Mouse (Mus musculus): Measurements from ENCODE around the gene Man2b1.
"Not testable (repeated sequence)": the region's sequence is repeated elsewhere in the genome, so short reads cannot be mapped to it uniquely, and the experiment has no call there.

Man2b1 gene

DNA sequence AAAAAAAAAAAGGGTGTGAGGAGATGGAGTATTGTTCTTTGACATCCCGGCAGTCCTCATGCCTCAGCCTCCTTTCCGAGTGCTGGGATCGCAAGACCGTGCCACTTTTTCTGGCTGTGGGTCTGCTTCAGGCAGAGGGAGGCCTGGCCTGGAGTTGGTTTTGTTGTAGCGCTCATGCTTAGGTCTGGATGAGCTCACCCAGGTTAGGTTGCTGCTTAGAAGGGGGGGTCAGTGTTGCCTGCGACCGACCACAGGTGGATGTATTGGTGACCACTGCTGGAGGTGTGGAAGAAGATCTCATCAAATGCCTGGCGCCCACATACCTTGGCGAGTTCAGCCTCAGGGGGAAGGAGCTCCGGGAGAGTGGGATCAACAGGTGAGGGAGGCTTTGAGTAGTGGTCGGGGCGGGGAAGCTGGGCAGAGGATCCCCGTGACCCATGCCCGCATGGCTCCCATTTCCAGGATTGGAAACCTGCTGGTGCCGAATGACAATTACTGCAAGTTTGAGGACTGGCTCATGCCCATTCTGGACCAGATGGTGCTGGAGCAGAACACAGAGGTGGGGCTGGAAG, 9.9 kb upstream of the Man2b1 start:
- DNase-seq (ENCODE audit: extremely low spot score, low spot score) = no peak

DNA sequence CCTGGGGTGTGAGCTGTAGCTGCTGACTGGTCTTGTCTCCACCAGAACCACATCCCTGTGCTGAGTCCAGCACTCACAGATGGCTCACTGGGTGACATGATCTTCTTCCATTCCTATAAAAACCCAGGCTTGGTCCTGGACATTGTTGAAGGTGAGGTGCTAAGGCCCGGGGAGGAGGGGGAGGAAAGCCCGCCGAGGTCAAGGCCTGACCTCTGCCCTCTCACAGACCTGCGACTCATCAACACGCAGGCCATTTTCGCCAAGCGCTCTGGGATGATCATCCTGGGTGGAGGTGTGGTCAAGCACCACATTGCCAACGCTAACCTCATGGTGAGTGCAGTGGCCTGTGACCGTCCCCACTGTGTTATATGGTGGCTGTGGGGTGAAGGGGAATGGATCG, 8.9 kb upstream of the Man2b1 start:
- no peak for DNase-seq (ENCODE audit: extremely low spot score, low spot score)

DNA sequence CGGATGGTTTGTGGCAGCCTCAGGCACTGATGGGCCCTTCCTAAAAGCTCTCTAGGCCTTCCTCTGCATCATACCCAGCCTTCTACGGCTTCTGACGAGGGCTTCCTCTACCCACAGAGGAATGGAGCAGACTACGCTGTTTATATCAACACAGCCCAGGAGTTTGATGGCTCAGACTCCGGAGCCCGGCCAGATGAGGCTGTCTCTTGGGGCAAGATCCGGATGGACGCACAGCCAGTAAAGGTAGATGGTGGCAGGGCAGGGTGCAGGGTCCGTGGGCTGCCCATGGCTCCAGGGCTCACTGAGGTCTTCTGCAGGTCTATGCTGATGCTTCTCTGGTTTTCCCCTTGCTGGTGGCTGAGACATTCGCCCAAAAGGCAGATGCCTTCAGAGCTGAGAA, 8.5 kb upstream of the Man2b1 start:
- DNase-seq (ENCODE audit: extremely low spot score, low spot score) = no peak

DNA sequence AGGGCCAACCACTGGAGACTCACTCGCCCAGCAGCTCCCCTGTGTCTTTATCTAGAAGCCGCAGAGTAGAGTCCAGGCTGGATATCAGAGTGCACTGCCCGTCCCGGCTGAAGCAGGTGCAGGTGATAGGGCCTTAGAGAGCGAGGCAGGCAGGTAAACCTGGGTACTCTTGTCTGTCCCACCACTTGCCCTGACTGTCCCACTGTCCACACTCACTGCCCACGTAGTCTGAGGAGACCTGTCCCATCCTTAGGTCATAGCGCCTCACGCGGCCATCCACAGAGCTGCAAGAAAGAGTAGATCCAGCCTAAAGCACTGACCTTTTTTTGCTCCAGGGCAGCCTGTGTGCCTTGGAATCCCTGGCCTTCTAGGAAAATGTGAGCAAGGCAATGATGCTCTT, 7.1 kb upstream of the Man2b1 start:
- DNase-seq (ENCODE audit: extremely low spot score, low spot score) = no peak

DNA sequence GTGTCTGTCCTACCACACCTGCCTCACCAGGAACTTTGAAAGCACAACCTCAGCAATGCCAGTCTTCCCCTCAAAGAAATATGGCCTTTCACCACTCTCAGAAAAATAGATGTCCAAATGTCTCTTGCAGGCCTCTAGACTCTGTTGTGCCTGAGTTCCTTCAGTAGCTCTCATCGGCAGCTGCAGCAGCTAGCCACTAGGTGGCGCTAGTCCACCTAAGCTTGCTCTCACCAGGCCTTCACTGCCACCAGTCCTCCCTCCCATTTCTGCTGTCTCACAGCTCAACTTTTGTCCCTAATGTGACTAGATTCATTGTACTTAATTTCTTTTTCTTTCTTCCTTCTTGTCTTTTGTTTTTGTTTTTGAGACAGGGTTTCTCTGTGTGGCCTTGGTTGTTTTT, 6.1 kb upstream of the Man2b1 start:
- peak; percentile 76 for DNase-seq (ENCODE audit: extremely low spot score, low spot score)

DNA sequence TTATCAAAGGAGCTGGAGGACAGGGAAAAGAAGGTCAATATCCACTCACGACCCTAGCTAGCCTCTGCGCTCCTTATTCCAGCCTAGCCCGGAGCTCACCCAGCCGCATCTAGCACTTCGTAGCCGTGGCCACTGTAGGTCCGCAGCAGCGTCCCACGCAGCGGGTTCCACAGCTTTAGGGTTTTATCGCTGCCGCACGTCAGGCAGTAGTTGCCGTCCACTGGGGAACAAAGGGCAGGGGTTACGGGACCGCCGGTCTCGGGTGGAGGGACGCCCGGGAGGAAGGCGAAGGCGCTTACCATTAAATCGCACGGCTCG, 2.9 kb upstream of the Man2b1 start:
- DNase-seq (ENCODE audit: extremely low spot score, low spot score) = no peak

DNA sequence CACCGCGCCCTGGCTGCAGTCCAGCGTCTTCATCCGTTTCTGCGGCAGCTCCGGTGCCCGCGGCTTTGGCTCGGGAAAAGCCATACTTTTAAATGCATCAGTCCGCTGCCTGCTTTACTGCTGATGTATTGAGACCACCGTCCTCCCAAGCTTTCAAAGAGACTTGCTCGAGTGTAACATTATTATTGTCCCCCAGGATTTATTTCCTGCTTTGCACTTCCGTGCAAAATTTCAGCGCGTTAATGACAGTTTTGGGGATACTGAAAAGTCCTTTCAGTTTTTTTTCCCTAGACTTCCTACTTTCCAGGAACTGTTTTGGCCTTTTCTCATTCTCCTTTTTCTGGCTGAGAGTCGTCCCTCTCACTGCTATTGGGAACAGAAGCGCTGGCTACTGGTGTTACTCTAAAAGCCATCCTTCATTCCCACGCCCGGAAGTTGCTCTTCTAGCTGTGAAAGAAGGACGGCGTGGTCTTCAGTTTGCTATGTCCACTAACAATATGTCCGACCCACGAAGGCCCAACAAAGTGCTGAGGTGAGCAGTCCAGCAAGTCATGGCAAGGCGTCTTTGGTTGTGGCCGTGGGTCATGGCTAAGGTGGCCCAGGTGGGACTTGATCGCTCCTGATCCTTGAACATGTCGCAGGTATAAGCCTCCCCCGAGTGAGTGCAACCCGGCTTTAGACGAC, 2.4 kb upstream of the Man2b1 start, which contains the start of gene Wdr83os:
Gene Wdr83os, plus strand, starts transcription at position 209 of the 684 bp plus-strand sequence.
- peak; percentile 78 for DNase-seq (ENCODE audit: extremely low spot score, low spot score)

DNA sequence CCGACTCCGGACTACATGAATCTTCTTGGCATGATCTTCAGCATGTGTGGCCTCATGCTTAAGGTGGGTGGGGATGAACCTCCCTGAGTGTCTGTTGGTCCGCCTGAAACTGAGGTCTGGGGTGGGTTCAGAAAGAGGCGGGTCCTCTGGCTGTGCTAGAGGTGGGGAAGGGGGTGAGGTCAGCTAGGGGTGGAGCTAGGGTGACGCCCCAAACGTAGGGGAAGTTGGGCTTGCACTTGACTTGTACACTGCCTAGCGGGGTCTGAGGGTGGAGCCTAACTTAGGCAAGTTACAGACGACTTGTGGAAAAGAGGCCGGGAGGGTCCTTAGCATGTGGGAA, 1.9 kb upstream of the Man2b1 start, which contains the start of gene Wdr83:
Gene Wdr83, minus strand, starts transcription at position 91 of the 340 bp plus-strand sequence.
- no peak for DNase-seq (ENCODE audit: extremely low spot score, low spot score)

DNA sequence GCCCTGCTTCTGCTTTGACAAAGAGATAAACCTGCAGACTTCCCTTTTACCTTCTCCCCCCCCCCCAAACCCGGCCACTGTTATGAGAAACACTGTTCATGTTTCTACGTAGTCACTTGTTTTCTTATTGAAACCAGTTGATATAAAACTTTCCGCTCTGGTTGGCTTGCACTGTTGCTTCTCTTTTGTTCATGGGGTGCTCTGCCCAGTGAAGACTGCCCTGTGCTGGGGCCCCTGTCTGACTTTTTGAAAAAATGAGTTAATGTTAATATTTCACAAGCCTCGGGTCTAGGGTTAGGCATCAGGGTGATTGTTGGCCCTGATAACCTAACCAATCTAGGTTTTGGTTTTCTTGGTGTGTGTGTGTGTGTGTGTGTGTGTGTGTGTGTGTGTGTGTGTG, 901 bp upstream of the Man2b1 start:
- DNase-seq (ENCODE audit: extremely low spot score, low spot score) = not testable (repeated sequence)

DNA sequence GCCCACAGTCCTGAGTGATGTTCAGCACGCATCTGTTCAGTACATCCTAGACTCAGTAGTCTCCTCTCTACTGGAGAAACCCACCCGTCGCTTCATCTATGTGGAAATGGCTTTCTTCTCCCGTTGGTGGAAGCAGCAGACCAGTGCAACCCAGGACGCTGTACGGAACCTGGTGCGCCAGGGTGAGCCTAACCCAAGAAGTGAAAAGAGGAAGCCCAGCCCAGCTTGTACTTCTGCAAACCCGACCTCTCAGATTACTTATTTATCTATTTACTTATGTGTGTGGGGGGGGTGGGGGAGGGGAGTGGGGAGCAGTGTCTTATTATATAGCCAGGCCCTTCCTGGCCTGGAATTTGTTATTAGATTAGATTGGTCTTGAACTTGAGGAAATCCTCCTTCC, 1.6 kb downstream of the Man2b1 start:
- no peak for DNase-seq (ENCODE audit: extremely low spot score, low spot score)

DNA sequence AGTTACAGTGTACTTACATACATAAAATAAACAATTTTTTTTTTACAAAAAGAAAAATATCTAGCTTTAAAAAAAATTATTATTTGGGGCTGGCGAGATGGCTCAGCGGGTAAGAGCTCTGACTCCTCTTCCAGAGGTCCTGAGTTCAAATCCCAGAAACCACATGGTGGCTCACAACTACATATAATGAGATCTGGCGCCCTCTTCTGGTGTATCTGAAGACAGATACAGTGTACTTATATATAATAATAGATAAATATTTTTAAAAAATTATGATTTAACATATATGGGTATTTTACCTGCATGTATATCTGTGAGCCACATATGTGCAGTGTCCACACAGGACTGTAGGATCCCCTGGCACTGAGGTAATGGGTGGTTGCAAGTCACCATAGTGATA, 3.2 kb downstream of the Man2b1 start:
- DNase-seq (ENCODE audit: extremely low spot score, low spot score) = no peak

DNA sequence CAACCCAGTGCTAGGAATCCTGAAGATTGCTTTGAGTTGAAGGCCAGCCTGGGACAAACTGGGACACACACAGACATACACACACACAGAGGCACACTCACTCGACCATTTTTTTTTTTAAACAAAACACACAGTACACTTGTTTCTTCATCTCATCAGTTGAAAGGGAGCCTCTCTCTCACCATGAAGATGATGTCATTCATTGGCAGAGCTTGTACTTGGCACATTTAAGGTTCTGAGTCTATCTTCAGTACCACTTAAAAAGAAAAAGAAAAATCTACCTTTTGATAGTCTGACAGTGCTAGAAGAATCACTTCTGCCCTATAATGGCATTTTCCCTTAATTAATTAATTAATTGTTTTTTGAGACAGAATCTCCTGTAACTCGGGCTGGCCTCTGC, 5.7 kb downstream of the Man2b1 start:
- no peak for DNase-seq (ENCODE audit: extremely low spot score, low spot score)

DNA sequence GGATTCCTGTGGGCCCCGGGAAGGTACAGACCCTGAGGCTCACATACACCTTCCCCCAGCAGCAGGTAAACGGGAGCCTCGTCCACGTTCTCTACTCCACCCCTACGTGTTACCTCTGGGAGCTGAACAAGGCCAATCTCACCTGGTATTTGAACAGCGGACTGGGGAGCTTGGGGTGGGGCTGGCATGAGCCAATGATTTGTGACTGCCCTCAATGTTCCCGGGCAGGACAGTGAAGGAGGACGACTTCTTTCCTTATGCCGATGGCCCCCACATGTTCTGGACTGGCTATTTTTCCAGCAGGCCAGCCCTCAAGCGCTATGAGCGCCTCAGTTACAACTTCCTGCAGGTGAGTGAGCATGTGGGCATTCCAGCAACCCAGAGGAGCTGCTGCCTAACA, 7.8 kb downstream of the Man2b1 start:
- no peak for DNase-seq (ENCODE audit: extremely low spot score, low spot score)

DNA sequence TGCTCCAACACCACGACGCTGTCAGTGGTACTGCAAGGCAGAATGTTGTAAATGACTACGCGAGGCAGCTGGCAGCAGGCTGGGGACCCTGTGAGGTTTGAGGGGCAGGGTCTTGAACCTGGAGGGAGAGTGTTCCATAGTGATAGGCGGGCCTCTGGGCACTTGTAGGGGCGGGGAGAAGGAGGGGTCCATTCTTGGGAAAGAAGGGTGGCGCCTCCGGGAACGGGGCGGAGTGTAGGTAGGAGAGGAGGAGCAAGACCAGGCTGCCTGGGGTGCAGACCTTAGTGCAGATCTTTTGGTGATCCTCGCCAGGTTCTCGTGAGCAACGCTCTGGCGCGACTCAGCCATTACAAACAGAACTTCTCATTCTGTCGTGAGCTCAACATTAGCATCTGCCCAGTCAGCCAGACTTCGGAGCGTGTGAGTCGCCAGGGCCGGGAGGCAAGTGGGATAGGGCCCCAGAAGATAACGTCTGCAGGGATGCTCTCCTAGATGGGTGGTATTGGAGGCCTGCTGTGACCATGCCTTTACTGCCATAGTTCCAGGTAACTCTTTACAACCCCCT, 8.5 kb downstream of the Man2b1 start:
- no peak for DNase-seq (ENCODE audit: extremely low spot score, low spot score)

DNA sequence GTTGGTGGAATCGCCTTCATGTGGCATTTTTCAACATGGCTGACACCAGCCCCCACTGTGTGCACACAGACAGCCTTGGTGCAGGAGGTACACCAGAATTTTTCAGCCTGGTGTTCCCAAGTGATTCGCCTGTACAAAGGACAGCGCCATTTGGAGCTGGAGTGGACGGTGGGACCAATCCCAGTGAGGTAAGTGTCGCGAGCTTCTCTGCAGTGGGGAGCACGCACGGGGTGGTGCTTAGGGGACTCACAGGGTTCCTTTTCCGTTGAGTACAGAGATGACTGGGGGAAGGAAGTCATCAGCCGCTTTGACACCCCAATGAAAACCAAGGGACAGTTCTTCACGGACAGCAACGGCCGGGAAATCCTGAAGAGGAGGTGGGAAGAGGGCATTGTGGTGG, 12.0 kb downstream of the Man2b1 start:
- no peak for DNase-seq (ENCODE audit: extremely low spot score, low spot score)

DNA sequence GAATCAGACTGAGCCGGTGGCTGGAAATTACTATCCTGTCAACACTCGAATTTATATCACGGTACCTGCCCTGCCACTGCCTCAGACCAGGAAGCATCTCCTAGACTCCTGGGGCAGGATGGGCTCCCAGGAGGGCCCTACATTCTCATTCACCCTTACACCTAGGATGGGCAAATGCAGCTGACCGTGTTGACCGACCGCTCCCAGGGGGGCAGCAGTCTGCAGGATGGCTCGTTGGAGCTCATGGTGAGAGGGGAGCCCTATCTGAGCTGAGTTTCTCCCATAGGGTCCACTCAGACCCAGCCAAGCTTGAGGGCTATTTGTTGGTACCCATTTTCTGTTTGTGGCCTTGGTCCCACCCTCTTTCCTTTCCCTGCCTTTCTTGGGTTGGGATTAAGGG, 12.5 kb downstream of the Man2b1 start:
- no peak for DNase-seq (ENCODE audit: extremely low spot score, low spot score)

DNA sequence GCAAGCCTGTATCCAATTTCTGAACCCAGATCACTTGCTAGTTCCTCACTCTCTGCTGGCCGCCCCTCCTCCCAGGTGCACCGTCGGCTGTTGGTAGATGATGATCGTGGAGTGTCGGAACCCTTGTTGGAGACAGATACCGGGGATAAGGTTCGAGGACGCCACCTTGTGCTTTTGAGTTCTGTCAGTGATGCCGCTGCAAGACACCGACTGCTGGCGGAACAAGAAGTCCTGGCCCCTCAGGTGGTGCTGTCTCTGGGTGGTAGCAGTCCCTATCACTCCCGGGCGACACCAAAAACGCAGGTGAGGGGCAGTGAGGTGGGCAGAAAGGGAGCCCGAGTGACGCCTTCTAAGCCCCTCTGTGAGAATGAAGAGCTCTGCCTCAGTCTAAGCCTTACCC, 13.1 kb downstream of the Man2b1 start:
- no peak for DNase-seq (ENCODE audit: extremely low spot score, low spot score)

DNA sequence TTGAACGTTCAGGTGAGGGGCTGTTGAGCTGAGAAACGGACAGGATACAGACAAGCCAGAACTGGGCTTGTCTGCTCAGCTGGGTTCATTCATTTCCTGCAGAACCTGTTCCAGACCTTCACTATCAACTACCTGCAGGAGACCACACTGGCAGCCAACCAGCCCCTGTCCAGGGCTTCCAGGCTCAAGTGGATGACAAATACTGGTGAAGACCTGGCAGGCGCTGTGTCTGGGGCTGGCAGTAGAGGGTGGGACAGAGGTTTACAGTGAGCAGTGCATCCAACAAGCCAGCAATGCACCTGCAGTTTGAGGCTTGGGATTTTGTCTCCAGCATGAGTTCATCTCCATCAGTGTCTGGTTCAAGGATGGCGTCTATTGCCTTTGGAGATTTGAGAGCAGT, 13.8 kb downstream of the Man2b1 start:
- no peak for DNase-seq (ENCODE audit: extremely low spot score, low spot score)

DNA sequence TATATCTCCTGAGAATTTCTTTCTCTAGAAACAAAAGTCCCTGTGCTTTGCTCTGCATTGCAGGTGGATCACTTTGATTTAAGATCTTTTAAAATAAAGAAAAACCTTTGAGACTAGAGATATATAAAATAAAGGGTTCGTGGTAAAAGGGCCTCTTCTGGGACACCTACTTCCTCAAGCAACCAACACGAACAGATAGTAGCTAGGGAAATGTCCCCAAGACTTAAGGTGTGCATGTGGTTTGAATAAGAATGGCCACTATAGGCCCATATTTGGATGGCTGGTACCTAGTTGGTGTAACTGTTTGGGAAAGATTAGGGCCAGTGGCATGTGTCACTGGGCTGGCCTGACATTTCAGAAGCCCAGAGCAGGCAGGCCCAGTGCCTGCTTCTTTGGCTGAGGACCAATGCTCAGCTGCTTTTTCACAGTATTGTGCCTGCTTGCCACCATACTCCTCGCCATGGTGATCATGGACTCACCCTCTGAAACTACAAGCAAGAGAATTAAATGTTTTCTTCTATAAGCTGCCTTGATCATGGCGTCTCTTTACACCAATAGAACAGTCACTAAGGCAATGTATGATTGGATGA, 17.1 kb downstream of the Man2b1 start:
- DNase-seq (ENCODE audit: extremely low spot score, low spot score) = no peak

DNA sequence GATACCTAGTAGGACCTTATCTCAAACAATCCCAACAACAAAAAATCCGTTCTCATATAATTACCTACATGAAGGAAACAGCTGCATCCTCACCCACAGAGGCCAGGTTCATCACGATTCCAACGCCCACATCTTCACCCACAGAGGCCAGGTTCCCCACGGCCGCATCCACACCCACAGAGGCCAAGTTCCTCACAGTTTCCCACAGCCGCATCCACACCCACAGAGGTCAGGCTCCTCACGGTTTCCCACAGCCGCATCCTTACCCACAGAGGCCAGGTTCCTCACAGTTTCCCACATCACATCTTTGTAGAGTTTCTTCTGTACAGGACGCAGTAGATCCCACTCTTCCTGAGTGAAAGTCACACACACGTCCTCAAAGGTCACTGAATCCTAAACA, 30.2 kb downstream of the Man2b1 start:
- no peak for DNase-seq (ENCODE audit: extremely low spot score, low spot score)

DNA sequence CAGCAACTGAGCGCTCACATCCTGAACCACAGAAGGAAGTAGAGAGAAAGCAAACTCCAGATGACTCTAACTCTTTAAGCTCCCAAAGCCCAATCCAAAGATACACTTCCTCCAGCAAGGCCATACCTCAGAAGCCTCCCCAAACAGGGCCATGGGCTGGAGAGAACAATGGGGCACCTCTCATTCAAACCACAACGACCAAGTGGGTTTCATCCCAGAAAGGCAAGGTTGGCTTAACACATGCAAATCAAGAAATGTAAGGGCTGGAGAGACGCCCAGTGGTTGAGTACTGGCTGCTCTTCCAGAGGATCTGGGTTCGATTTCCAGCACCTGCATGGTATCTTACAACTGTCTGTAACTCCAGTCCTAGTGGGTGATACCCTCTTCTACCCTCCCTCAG, 32.4 kb downstream of the Man2b1 start:
- DNase-seq (ENCODE audit: extremely low spot score, low spot score) = no peak

DNA sequence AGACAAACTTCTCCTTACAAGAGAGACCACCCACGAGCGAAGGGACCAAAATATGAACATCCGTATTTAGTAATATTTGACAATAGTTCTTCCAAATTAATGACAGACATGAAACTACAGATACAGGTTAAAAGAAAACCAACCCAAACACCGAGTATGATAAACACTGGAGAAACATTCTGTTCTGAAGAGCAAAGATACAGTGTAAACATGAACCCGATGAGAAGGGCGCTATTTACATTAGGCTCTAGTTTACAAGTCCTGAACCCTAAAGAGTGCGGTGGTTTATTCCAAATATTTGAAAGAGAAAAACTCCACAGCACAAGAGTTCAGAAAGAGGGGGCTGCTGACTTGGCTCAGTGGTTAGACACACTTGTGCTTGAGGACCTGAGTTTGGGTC, 33.9 kb downstream of the Man2b1 start:
- no peak for DNase-seq (ENCODE audit: extremely low spot score, low spot score)
